Mouse (Mus musculus) testis, adult 2 months (tissue): ENCODE measurements at regions not wholly inside any gene's neighbourhood (a gene's known extent, or its start where the extent isn't known, plus 50 kb on each side); places are given as distances from the start of the nearest gene placed in this dataset.

Experiments
- H3K27ac ChIP-seq: fragments of 200-500 bp; 2 replicates; pipeline ENCODE4 v1.5.1; 2012; ENCODE audit warnings: low read depth, low read length; ENCODE audit not compliant: control insufficient read depth, insufficient read depth
- H3K27me3 ChIP-seq: fragments of 200-500 bp; 2 replicates; pipeline ENCODE4 v1.6.1; 2012; ENCODE audit warnings: mild to moderate bottlenecking, low read length, moderate library complexity; ENCODE audit not compliant: control insufficient read depth, insufficient read depth
- H3K36me3 ChIP-seq: fragments of 200-500 bp; 2 replicates; pipeline ENCODE4 v1.6.1; 2012; ENCODE audit warnings: mild to moderate bottlenecking, low read length; ENCODE audit not compliant: control insufficient read depth, insufficient read depth
- H3K4me1 ChIP-seq: fragments of 200-500 bp; 2 replicates; pipeline ENCODE4 v1.6.1; 2012; ENCODE audit warnings: low read length; ENCODE audit not compliant: control insufficient read depth, insufficient read depth
- H3K4me3 ChIP-seq: fragments of 200-500 bp; 2 replicates; pipeline ENCODE4 v1.5.1; 2012; ENCODE audit warnings: low read depth, mild to moderate bottlenecking, low read length, moderate library complexity, mixed read lengths; ENCODE audit not compliant: control insufficient read depth
- CTCF ChIP-seq: fragments of 200-500 bp; IDR thresholded peaks from 2 replicates; pipeline ENCODE4 v1.5.1; 2012; ENCODE audit warnings: low read depth, mild to moderate bottlenecking, inconsistent platforms, low read length, moderate library complexity; ENCODE audit not compliant: control insufficient read depth, insufficient read depth, insufficient replicate concordance
- POLR2A ChIP-seq: fragments of 200-500 bp; IDR thresholded peaks from 2 replicates; pipeline ENCODE4 v1.6.1; 2012; ENCODE audit warnings: low read depth, mild to moderate bottlenecking, inconsistent platforms, low read length, moderate library complexity; ENCODE audit not compliant: control insufficient read depth

DNA sequence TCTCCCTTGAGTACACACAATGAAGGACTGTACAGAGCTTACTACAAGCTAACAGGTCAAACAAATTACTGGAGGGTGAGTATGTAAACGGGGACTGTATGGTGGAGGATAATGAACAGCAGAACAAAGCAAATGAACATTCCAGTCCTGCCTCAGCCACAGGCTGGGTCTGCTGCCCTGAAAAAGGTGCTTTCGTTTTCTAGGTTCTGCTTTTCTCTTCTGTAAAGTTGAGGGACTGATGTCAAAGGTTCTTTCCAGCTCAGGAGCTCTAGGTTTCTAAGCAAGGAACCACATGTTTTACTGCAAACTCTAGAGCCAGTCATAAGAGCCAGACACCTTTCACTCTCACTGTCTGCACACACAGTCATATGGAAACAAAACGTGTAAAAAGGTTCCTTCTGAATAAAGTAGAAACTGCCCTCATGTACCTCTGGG is 106.1 kb upstream of the Ahr start:
- H3K27ac ChIP-seq, result no peak overlapping the region
- H3K36me3 ChIP-seq, result no peaks in the 10 kb centered on the region
- no peaks in the 10 kb centered on the region for H3K4me1 ChIP-seq
- no peaks in the 10 kb centered on the region for H3K27me3 ChIP-seq
- no peak overlapping the region for H3K4me3 ChIP-seq
- TF ChIP-seq POLR2A, result no peak
- TF ChIP-seq CTCF, result no peak

GRCm38 (mm10) chr12:35623484-35623883 is 88.6 kb upstream of the Ahr start:
- TF ChIP-seq CTCF (no peak), POLR2A (no peak)
- no peaks in the 10 kb centered on the region for H3K27me3 ChIP-seq
- H3K36me3 ChIP-seq, result no peaks in the 10 kb centered on the region
- H3K4me1 ChIP-seq, result no peaks in the 10 kb centered on the region
- H3K27ac ChIP-seq, result no peak overlapping the region
- no peak overlapping the region for H3K4me3 ChIP-seq

- Histone ChIP-seq H3K4me3 (no peak overlapping the region), H3K36me3 (no peaks in the 10 kb centered on the region), H3K27me3 (no peaks in the 10 kb centered on the region), H3K4me1 (no peaks in the 10 kb centered on the region), H3K27ac (no peak overlapping the region)
- TF ChIP-seq POLR2A (no peak), CTCF (no peak)
Measured at GRCm38 (mm10) chr12:35614885-35615284, 80.0 kb upstream of the Ahr start.

DNA sequence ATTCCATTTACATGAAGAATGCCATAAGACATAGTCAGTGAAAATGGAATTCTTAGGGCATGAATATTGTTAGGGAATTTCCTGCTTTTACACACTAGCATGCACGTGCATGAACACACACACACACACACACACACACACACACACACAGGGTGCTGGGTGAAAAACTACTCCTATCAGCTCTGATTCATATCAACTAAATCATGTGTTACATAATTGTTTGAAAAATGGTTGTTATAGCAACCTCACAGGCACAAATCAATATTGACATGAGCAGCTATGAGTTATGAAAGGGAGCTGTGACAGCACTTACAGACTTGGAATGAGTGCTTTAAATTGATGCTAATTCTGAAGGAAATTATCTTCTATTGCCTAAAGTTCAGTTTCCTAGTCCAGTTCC is 72.8 kb upstream of the Ahr start:
- Histone ChIP-seq H3K27ac (no peak overlapping the region), H3K36me3 (no peaks in the 10 kb centered on the region), H3K27me3 (no peaks in the 10 kb centered on the region), H3K4me3 (no peak overlapping the region), H3K4me1 (no peaks in the 10 kb centered on the region)
- TF ChIP-seq POLR2A, result no peak
- TF ChIP-seq CTCF, result no peak

- H3K27me3 ChIP-seq, result no peaks in the 10 kb centered on the region
- no peaks in the 10 kb centered on the region for H3K4me1 ChIP-seq
- no peak overlapping the region for H3K27ac ChIP-seq
- H3K36me3 ChIP-seq, result no peaks in the 10 kb centered on the region
- TF ChIP-seq POLR2A, result no peak
- TF ChIP-seq CTCF, result no peak
- no peak overlapping the region for H3K4me3 ChIP-seq
Measured at GRCm38 (mm10) chr12:35603742-35604141, 68.9 kb upstream of the Ahr start.

- TF ChIP-seq CTCF (no peak), POLR2A (no peak)
- no peaks in the 10 kb centered on the region for H3K27me3 ChIP-seq
Measured at GRCm38 (mm10) chr12:35602589-35602988, 67.8 kb upstream of the Ahr start.

DNA sequence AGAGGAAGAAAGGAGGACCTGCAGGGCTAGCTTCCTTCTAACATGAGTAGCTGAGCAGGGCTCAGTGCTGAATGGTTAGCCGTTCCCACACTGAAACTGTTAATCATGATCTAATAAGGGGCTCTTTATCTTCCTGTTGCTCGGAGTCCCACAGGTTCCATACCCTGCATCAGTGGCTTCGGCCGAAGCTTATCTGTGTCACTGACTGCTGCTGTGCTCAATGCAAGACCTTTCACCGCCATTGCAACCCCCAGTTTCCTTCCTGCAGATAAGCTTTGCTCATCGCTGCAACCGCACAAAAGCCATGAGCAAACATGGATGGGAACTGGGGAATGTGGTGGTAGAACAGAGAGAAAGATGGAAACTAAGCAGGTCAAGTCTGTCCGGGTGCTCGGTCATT is 63.5 kb upstream of the Ahr start:
- Histone ChIP-seq H3K27me3 (no peaks in the 10 kb centered on the region), H3K36me3 (no peaks in the 10 kb centered on the region), H3K4me3 (no peak overlapping the region), H3K27ac (no peak overlapping the region), H3K4me1 (no peaks in the 10 kb centered on the region)
- TF ChIP-seq CTCF (no peak), POLR2A (no peak)

More at GRCm38 (mm10) chr12:35602589-35602988, 67.8 kb upstream of the Ahr start:
- Histone ChIP-seq H3K27ac (no peak overlapping the region), H3K36me3 (no peaks in the 10 kb centered on the region), H3K4me1 (no peaks in the 10 kb centered on the region), H3K4me3 (no peak overlapping the region)

DNA sequence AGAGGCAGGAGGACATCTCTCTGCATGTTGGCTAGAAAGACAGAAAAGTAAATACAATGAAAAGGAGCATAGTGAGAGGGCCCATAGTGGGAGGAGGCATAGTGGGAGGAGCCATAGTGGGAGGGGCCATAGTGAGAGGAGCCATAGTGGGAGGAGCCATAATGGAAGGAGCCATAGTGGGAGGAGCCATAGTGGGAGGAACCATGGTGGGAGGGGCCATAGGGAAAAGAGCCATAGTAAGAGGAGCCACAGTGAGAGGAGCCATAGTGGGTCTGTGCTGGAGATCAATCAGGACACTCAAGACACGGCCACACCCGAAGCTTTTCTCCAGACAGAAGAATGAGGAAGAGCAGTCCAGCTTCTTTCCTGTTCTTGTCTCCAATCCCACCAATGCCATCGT is 58.0 kb upstream of the Ahr start:
- TF ChIP-seq POLR2A (no peak), CTCF (no peak)
- Histone ChIP-seq H3K4me1 (no peaks in the 10 kb centered on the region), H3K36me3 (no peaks in the 10 kb centered on the region), H3K27ac (no peak overlapping the region), H3K4me3 (no peak overlapping the region), H3K27me3 (no peaks in the 10 kb centered on the region)
